Mouse (Mus musculus) ES-Bruce4 (cell line): Measurements from ENCODE around the gene C8g. TPM values are rescaled to one million over a fixed set of nuclear protein-coding genes. Genes with fewer than 3 reads are reported as not detected.

Experiments used
- H3K27ac ChIP-seq: 2 replicates; pipeline ENCODE4 v1.5.1; 2012; ENCODE audit warnings: low read length, inconsistent platforms; ENCODE audit not compliant: insufficient read depth
- H3K27me3 ChIP-seq: 2 replicates; pipeline ENCODE4 v1.6.1; 2012; ENCODE audit warnings: mild to moderate bottlenecking, low read length, inconsistent platforms; ENCODE audit not compliant: control insufficient read depth, poor library complexity, insufficient read depth, severe bottlenecking
- H3K36me3 ChIP-seq: 2 replicates; pipeline ENCODE4 v1.6.1; 2012; ENCODE audit warnings: inconsistent platforms, mild to moderate bottlenecking, low read length, moderate library complexity; ENCODE audit not compliant: control insufficient read depth, poor library complexity, insufficient read depth, severe bottlenecking
- H3K4me1 ChIP-seq: one replicate; pipeline ENCODE4 v1.8.1; 2011; ENCODE audit warnings: low read length; ENCODE audit not compliant: control insufficient read depth, insufficient read depth
- H3K4me3 ChIP-seq: 2 replicates; pipeline ENCODE4 v1.5.1; 2011; ENCODE audit warnings: low read depth, mild to moderate bottlenecking, low read length
- H3K9ac ChIP-seq: 2 replicates; pipeline ENCODE4 v1.6.1; 2012; ENCODE audit warnings: low read depth, mild to moderate bottlenecking, inconsistent platforms; ENCODE audit not compliant: poor library complexity, severe bottlenecking
- H3K9me3 ChIP-seq: replicated peaks from 2 replicates; pipeline ENCODE4 v1.6.1; 2012; ENCODE audit warnings: mild to moderate bottlenecking, low read length, inconsistent platforms; ENCODE audit not compliant: control insufficient read depth, poor library complexity, insufficient read depth, severe bottlenecking
- CTCF ChIP-seq: IDR thresholded peaks from one replicate; pipeline ENCODE4 v1.8.1; 2011; ENCODE audit warnings: low read depth, low read length
- EP300 ChIP-seq: IDR thresholded peaks from 2 replicates; pipeline ENCODE4 v1.6.1; 2011; ENCODE audit warnings: low read depth, low read length; ENCODE audit not compliant: insufficient read depth
- POLR2A ChIP-seq: IDR thresholded peaks from one replicate; pipeline ENCODE4 v1.8.1; 2011; ENCODE audit warnings: low read length; ENCODE audit not compliant: insufficient read depth
- polyA plus RNA-seq: library from polyadenylated mRNA; stranded (reverse); fragments of >200 nt; gene quantifications from 2 replicates; pipeline ENCODE4 v1.2.4, GENCODE M21; 2011; ENCODE audit warnings: low read depth; ENCODE audit not compliant: missing spikeins, insufficient read depth, insufficient read length

The C8g gene
- polyA plus RNA-seq, 1 experiment = 4.9 TPM

DNA sequence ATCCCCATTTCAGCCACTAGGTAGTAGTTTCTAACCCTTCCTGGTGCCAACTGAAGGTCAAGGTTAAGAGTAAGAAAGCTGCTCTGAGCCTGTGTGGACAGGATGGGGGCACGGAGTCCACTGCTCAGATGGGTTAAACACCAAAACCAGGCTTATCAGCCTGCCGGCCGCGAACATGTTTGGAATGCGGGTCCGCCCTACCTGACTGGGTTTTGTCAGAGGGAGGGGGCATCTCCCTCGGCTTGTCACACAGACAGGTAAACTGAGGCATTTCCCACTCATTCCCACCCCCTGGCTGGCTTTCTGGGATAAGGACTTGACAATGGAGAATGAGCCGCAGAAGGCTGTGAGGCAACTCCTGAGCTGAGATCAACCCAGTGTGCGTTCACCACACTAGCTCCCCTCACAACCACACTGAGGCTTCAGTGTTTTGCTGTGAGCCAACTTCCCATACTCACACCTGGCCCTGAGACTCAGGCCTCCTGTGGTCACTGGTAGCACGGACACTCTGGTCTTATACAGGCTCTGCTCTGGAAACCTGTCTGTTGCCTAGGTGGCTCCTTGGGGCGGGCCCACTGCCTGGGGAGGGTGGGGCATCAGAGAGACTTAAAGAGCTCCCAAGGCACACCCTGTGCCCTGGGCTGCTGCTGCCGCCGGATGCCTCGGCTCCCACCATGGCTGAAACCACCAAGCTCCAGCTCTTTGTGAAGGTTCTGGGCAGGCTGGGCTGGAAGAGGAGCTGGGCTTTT, 45.1 kb downstream of the C8g start, which contains the start of gene Clic3:
TSS of gene Clic3 (plus strand) at position 634 of the 749 bp plus-strand sequence.
- Histone ChIP-seq H3K36me3 (no peaks in the 10 kb centered on the region), H3K27me3 (no peaks in the 10 kb centered on the region), H3K4me3 (no peak within 1 kb of the TSS), H3K4me1 (peaks cover 8% of the 10 kb centered on the region), H3K9ac (no peak within 1 kb of the TSS), H3K27ac (no peak within 1 kb of the TSS), H3K9me3 (no peaks in the 10 kb centered on the region)
- TF ChIP-seq CTCF (no peak), POLR2A (no peak), EP300 (no peak)

GRCm38 (mm10) chr2:25452951-25453350, 48.6 kb downstream of the C8g start:
- Histone ChIP-seq H3K36me3 (no peaks in the 10 kb centered on the region), H3K9ac (no peak overlapping the region), H3K4me3 (no peak overlapping the region), H3K9me3 (no peaks in the 10 kb centered on the region), H3K4me1 (peaks cover 7% of the 10 kb centered on the region), H3K27ac (no peak overlapping the region), H3K27me3 (no peaks in the 10 kb centered on the region)
- TF ChIP-seq CTCF = no peak
- no peak for TF ChIP-seq EP300
- no peak for TF ChIP-seq POLR2A

DNA sequence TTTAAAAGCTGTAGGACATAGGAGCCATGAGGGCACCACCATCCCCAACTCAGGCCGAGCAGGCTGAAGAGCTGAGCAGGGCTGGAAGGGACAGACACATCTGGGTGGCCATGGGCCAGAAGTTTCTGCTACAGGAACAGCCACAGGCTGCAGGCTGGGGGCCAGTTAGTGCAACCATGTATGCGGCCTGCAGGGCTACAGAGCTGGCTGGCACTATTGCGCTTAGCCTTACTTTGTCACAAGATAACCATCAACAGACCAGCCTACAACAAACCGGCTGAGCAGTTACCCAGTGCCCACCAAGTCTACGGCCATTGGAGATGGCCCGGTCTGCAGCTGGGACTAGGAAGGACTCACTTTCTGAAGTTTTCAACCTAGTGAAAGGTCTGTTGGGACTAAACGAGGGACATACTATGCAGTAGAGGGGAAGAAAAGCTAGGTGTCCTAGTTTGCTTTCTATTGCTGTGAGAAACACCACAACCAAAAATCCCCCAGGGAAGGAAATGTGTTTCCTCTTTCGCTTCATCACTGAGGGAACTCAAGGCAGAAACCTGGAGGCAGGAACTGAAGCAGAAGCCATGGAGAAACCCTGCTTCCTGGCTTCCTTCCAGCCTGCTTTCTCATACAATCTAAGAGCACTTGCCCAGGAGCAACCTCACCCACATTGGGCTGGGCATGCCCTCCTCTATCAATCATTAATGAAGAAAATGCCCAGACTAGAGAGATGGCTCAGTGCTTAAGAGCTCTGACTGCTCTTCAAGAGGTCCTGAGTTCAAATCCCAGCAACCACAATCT, 50.5 kb downstream of the C8g start:
- peaks cover 2% of the 10 kb centered on the region for H3K4me1 ChIP-seq
- H3K9ac ChIP-seq = no peak overlapping the region
- TF ChIP-seq EP300 (no peak), CTCF (no peak), POLR2A (no peak)
- H3K27ac ChIP-seq = no peak overlapping the region
- H3K36me3 ChIP-seq = no peaks in the 10 kb centered on the region
- no peak overlapping the region for H3K4me3 ChIP-seq
- no peaks in the 10 kb centered on the region for H3K9me3 ChIP-seq
- no peaks in the 10 kb centered on the region for H3K27me3 ChIP-seq

Other genes with a start within 250 kb of the C8g start
- gene Tmem203, start 246.3 kb downstream of the C8g start, polyA plus RNA-seq = 7.6 and 7.7 TPM in 2 replicates
- 12.3 and 16.9 TPM in 2 replicates for gene Tprn, start 239.1 kb downstream of the C8g start, polyA plus RNA-seq
- gene Ssna1, start 229.3 kb downstream of the C8g start, polyA plus RNA-seq = 47.4 and 49.1 TPM in 2 replicates
- 72.4 and 76.0 TPM in 2 replicates for gene Anapc2, start 229.2 kb downstream of the C8g start, polyA plus RNA-seq
- not detected in 2 replicates for gene Tmem210, start 213.6 kb downstream of the C8g start, polyA plus RNA-seq
- gene Lrrc26, start 211.8 kb downstream of the C8g start, polyA plus RNA-seq = not detected in 2 replicates
- gene Grin1, start 182.5 kb downstream of the C8g start, polyA plus RNA-seq = 2.7 and 4.2 TPM in 2 replicates
- 45.6 and 57.3 TPM in 2 replicates for gene Man1b1, start 169.4 kb downstream of the C8g start, polyA plus RNA-seq
- gene Dpp7, start 145.4 kb downstream of the C8g start, polyA plus RNA-seq = 27.8 and 29.4 TPM in 2 replicates
- gene Uap1l1, start 136.0 kb downstream of the C8g start, polyA plus RNA-seq = 49.8 and 51.1 TPM in 2 replicates
- 19.2 and 22.4 TPM in 2 replicates for gene Sapcd2, start 129.4 kb downstream of the C8g start, polyA plus RNA-seq
- 4.2 and 5.6 TPM in 2 replicates for gene Entpd2, start 105.8 kb downstream of the C8g start, polyA plus RNA-seq
- 29.7 and 40.9 TPM in 2 replicates for gene Npdc1, start 102.4 kb downstream of the C8g start, polyA plus RNA-seq
- gene Fut7, start 78.5 kb downstream of the C8g start, polyA plus RNA-seq = not detected in 2 replicates
- 14.0 and 14.2 TPM in 2 replicates for gene Abca2, start 73.0 kb downstream of the C8g start, polyA plus RNA-seq
- not detected in 2 replicates for gene Clic3, start 44.9 kb downstream of the C8g start, polyA plus RNA-seq
- gene Paxx, start 40.6 kb downstream of the C8g start, polyA plus RNA-seq = 3.7 and 5.7 TPM in 2 replicates
- gene Ptgds, start 31.7 kb downstream of the C8g start, polyA plus RNA-seq = 0.57 TPM in 1 of 2 replicates, not detected in the other
- not detected in 2 replicates for gene Lcn12, start 7.8 kb downstream of the C8g start, polyA plus RNA-seq
- gene Fbxw5, start 969 bp downstream of the C8g start, polyA plus RNA-seq = 16.4 and 18.4 TPM in 2 replicates
- gene Traf2, start 45.2 kb upstream of the C8g start, polyA plus RNA-seq = 9.4 and 9.8 TPM in 2 replicates
- 107 and 122 TPM in 2 replicates for gene Edf1, start 56.1 kb upstream of the C8g start, polyA plus RNA-seq
- 0.65 and 3.7 TPM in 2 replicates for gene Mamdc4, start 73.1 kb upstream of the C8g start, polyA plus RNA-seq
- gene Phpt1, start 73.5 kb upstream of the C8g start, polyA plus RNA-seq = 37.0 and 47.9 TPM in 2 replicates
- gene Ajm1, start 80.0 kb upstream of the C8g start, polyA plus RNA-seq = 0.55 and 0.70 TPM in 2 replicates
- 72.5 and 80.2 TPM in 2 replicates for gene Rabl6, start 106.8 kb upstream of the C8g start, polyA plus RNA-seq
- gene Ccdc183, start 116.0 kb upstream of the C8g start, polyA plus RNA-seq = not detected in 2 replicates
- gene Tmem141, start 120.3 kb upstream of the C8g start, polyA plus RNA-seq = 12.3 and 13.4 TPM in 2 replicates
- gene Fcna, start 126.3 kb upstream of the C8g start, polyA plus RNA-seq = not detected in 2 replicates
- not detected in 2 replicates for gene Lcn8, start 151.4 kb upstream of the C8g start, polyA plus RNA-seq
- not detected in 2 replicates for gene Lcn5, start 156.2 kb upstream of the C8g start, polyA plus RNA-seq
- not detected in 2 replicates for gene Lcn6, start 175.1 kb upstream of the C8g start, polyA plus RNA-seq
- gene Lcn10, start 181.0 kb upstream of the C8g start, polyA plus RNA-seq = not detected in 2 replicates
- gene Obp2a, start 198.3 kb upstream of the C8g start, polyA plus RNA-seq = not detected in 2 replicates
- gene Bmyc, start 205.0 kb upstream of the C8g start, polyA plus RNA-seq = 10.5 and 17.0 TPM in 2 replicates
- not detected in 2 replicates for gene Obp2b, start 235.3 kb upstream of the C8g start, polyA plus RNA-seq